Mouse (Mus musculus): ENCODE data around the gene Vti1a. TPM values are rescaled to one million over a fixed set of nuclear protein-coding genes. Genes with fewer than 3 reads are reported as not detected.

Vti1a gene
- polyA plus RNA-seq, 1 experiment, result 10.5 TPM

DNA sequence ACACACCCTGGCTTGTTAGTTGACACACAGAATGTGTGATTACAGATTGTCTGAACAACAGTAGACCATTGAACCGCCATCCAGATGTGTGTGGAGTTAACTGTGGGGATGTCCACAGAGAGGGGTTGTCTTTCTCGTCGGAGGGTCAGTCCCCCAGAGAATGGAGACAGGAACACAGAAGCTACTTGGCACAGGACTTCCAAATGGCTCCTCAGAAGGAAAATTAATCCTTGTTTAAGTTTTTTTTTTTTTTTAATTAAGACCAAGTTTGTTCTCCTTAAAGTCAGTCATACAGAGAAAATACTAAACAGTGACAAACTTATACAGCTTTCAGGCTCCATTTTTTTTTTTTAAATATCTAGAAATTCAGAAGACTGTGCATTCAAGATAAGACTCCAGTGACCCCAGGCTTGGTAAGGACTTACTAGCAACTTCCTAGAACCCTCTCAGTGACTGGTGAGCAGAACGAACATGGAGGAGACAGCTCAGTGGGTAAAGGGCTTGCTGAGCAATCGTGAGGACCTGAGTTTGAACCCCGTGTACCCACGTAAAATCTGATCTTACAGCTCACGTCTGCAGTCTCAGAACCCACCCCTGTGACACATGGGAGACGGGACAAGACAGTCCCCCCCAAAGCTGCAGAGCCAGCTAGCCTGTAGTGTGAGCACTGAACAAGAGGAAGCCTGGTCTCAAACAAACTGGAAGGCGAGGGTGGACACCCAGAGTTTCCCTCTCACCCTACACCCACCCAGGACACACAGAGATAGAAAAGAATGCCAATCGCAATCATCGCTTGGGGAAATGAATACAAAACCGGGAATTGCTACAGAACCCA, 248.2 kb downstream of the Vti1a start:
- no peak for TF ChIP-seq GATA1 (IDR thresholded peaks at IDR 0.05; ENCODE audit: low read length)

DNA sequence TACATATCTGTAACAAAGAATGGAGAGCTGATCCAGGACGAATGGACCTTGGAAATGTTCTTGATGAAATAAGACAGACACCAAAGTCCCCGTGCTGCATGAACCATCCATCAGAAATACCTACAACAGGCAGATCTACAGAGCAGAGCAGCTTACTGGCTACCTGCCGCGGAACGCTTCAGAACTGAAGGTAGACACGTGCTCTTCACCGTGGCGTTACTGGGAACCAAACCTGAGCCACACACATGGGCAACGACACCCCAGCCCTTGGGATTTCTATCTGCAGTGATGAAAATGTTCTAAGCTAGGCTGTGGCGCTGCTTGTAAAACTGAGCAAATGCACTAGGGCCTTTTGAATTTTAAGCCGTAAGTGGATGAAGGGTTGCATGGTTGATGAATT, 249.0 kb downstream of the Vti1a start:
- no peak for TF ChIP-seq GATA1 (IDR thresholded peaks at IDR 0.05; ENCODE audit: low read length)

GRCm38 (mm10) chr19:55565523-55566369, 249.7 kb downstream of the Vti1a start:
- no peak for TF ChIP-seq GATA1 (IDR thresholded peaks at IDR 0.05; ENCODE audit: low read length)

GRCm38 (mm10) chr19:55569114-55569513, 253.0 kb downstream of the Vti1a start:
- TF ChIP-seq GATA1 (IDR thresholded peaks at IDR 0.05; ENCODE audit: low read length), result no peak

GRCm38 (mm10) chr19:55569894-55570293, 253.8 kb downstream of the Vti1a start:
- TF ChIP-seq GATA1 (IDR thresholded peaks at IDR 0.05; ENCODE audit: low read length), result no peak

GRCm38 (mm10) chr19:55570520-55571296, 254.6 kb downstream of the Vti1a start:
- no peak for TF ChIP-seq GATA1 (IDR thresholded peaks at IDR 0.05; ENCODE audit: low read length)

DNA sequence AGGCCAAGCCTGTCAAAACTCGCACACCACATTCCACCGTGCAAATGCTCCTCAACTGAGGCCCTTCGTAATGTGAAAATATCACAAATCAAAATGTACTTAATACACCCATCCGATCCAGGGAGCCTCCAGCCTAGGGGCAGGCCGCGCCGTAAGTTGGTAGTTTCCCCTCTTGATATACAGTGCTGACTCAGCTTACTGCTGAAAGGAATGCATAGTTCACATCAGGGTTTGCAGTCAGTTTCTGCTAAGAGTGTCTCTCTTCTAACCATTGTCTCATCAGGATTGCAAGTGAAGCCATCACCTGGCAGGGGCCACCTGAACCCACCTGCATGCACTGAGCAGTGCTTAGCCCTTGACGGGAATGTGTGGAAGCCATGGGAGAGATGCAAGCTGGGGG, 255.4 kb downstream of the Vti1a start:
- TF ChIP-seq GATA1 (IDR thresholded peaks at IDR 0.05; ENCODE audit: low read length), result no peak

- TF ChIP-seq GATA1 (IDR thresholded peaks at IDR 0.05; ENCODE audit: low read length), result no peak
These were observed 261.4 kb downstream of the Vti1a start for GRCm38 (mm10) chr19:55577306-55578042.

DNA sequence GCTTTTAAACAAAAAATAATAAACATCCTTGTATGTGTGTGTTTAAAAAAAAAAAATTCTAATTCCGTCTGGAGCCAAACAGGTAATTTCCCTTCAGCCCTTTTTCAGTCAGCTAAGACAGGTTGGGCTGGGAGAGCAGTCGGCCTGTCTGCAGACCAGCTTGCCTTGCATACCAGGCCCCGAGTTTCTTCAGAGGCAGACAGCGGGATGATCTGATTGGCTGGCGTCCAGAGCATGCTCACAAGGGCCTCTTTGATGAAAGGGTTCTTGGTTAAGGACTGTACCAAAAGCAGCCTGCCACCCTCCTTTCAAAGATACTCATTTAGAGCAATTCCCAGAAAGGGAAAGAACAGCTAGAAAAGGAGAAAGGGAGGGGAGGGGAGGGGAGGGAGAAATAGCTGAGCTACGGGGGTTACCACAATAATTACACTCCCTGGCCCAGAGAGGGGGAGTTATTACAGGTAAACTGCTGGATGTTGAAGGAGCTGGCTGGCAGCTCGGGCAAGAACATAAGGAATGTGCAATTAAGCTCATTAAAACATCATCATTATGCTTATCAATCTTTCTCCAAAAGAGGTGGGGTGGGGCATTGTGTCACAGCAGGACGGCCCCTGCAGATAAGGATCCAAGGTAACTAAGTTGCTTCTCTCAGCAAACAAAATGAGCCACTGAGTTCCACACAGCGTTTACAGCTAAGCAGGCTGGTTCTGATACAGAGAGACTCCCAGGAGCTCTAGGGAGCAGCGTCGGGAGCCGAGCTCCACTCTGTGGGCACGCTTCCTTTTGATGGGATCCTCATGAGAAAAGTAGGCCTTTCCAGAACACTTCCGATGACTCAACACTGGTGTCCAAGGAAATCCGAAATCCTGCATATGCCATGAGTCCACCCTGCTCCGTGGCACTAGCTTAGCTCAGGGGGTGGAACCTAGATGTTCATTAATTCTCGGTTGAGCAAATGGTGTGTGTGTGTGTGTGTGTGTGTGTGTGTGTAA, 262.3 kb downstream of the Vti1a start:
- no peak for TF ChIP-seq GATA1 (IDR thresholded peaks at IDR 0.05; ENCODE audit: low read length)

GRCm38 (mm10) chr19:55579310-55579709, 263.2 kb downstream of the Vti1a start:
- TF ChIP-seq GATA1 (IDR thresholded peaks at IDR 0.05; ENCODE audit: low read length), result no peak

GRCm38 (mm10) chr19:55580152-55580551, 264.1 kb downstream of the Vti1a start:
- no peak for TF ChIP-seq GATA1 (IDR thresholded peaks at IDR 0.05; ENCODE audit: low read length)

GRCm38 (mm10) chr19:55580667-55581066, 264.6 kb downstream of the Vti1a start:
- TF ChIP-seq GATA1 (IDR thresholded peaks at IDR 0.05; ENCODE audit: low read length), result no peak

- no peak for TF ChIP-seq GATA1 (IDR thresholded peaks at IDR 0.05; ENCODE audit: low read length)
These were observed 267.0 kb downstream of the Vti1a start for GRCm38 (mm10) chr19:55582896-55583653.

All from G1E-ER4 (cell line).